Mouse (Mus musculus) G1E (cell line): ENCODE results near the gene Gm5751.

ENCODE experiments used
- CTCF ChIP-seq: IDR thresholded peaks from 2 replicates; pipeline ENCODE4 v1.5.1; 2012; ENCODE audit warnings: low read depth, low read length, inconsistent platforms, mixed read lengths
- GATA1 ChIP-seq: IDR thresholded peaks from 2 replicates; pipeline ENCODE4 v1.6.1; 2012; ENCODE audit warnings: borderline replicate concordance, low read length, inconsistent platforms, mixed read lengths
- TAL1 ChIP-seq: conservative IDR thresholded peaks from 2 replicates; pipeline ENCODE4 v1.6.1; 2012; ENCODE audit warnings: low read depth, low read length, inconsistent platforms, mixed read lengths

DNA sequence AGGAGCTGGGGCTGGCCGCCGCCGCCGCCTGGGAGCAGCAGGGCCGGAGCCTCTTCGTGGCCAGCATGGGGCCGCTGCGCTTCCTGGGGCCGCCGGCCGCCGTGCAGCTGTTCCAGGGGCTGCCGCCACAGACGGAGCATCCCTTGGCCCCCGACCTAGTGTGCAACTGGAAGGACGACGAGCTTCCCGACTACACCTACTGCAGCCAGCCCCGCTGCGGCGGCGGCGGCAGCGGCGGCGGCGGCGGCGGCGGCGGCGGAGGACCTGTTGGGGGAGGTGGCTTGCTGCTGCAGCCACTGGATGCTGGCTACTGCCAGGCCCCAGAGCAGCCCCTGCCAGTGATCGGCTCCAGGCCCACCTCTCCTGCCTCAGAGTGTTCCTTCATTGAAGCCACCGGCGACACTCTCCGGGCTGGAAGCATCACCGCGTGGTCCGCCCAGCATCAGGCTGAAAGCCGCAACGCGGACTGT, 19.2 kb downstream of the Gm5751 start:
- TF ChIP-seq CTCF = no peak
- no peak for TF ChIP-seq GATA1
- no peak for TF ChIP-seq TAL1
